Mouse (Mus musculus): ENCODE results near the gene Faf2. TPM values are rescaled to one million over a fixed set of nuclear protein-coding genes. Genes with fewer than 3 reads are reported as not detected.

The Faf2 gene
- polyA plus RNA-seq, 1 experiment: 1.3 TPM

GRCm38 (mm10) chr13:54681291-54681690 is 59.7 kb downstream of the Faf2 start:
- peak overlapping the region; percentile 64 for H3K4me3 ChIP-seq (replicated peaks)
- H3K9me3 ChIP-seq (ENCODE audit: control insufficient read depth, low read length): no peaks in the 10 kb centered on the region
- peaks cover 92% of the 10 kb centered on the region for H3K36me3 ChIP-seq (ENCODE audit: control insufficient read depth)
- TF ChIP-seq GATA1 (IDR thresholded peaks at IDR 0.05; ENCODE audit: low read length) (peak; percentile 31), TAL1 (IDR thresholded peaks at IDR 0.05; ENCODE audit: low read length) (no peak)
- peaks cover 81% of the 10 kb centered on the region for H3K4me1 ChIP-seq (ENCODE audit: control insufficient read depth)
- no peaks in the 10 kb centered on the region for H3K27me3 ChIP-seq (ENCODE audit: control insufficient read depth)

- Histone ChIP-seq H3K36me3 (ENCODE audit: control insufficient read depth) (peaks cover 78% of the 10 kb centered on the region), H3K27me3 (ENCODE audit: control insufficient read depth) (no peaks in the 10 kb centered on the region), H3K4me1 (ENCODE audit: control insufficient read depth) (peaks cover 93% of the 10 kb centered on the region), H3K4me3 (replicated peaks) (no peak overlapping the region), H3K9me3 (ENCODE audit: control insufficient read depth, low read length) (no peaks in the 10 kb centered on the region)
- TF ChIP-seq GATA1 (IDR thresholded peaks at IDR 0.05; ENCODE audit: low read length) (no peak), TAL1 (IDR thresholded peaks at IDR 0.05; ENCODE audit: low read length) (no peak)
These were observed 61.7 kb downstream of the Faf2 start for GRCm38 (mm10) chr13:54683301-54683700.

- H3K27me3 ChIP-seq (ENCODE audit: control insufficient read depth): no peaks in the 10 kb centered on the region
- no peak for TF ChIP-seq TAL1 (IDR thresholded peaks at IDR 0.05; ENCODE audit: low read length)
- no peak for TF ChIP-seq GATA1 (IDR thresholded peaks at IDR 0.05; ENCODE audit: low read length)
- no peaks in the 10 kb centered on the region for H3K9me3 ChIP-seq (ENCODE audit: control insufficient read depth, low read length)
- no peak overlapping the region for H3K4me3 ChIP-seq (replicated peaks)
- peaks cover 68% of the 10 kb centered on the region for H3K36me3 ChIP-seq (ENCODE audit: control insufficient read depth)
- H3K4me1 ChIP-seq (ENCODE audit: control insufficient read depth): peaks cover 94% of the 10 kb centered on the region
These were observed 62.7 kb downstream of the Faf2 start for GRCm38 (mm10) chr13:54684140-54684896.

GRCm38 (mm10) chr13:54685174-54685573 is 63.6 kb downstream of the Faf2 start:
- Histone ChIP-seq H3K4me3 (replicated peaks) (peak overlapping the region; percentile 92), H3K4me1 (ENCODE audit: control insufficient read depth) (peaks cover 95% of the 10 kb centered on the region), H3K27me3 (ENCODE audit: control insufficient read depth) (no peaks in the 10 kb centered on the region), H3K36me3 (ENCODE audit: control insufficient read depth) (peaks cover 61% of the 10 kb centered on the region), H3K9me3 (ENCODE audit: control insufficient read depth, low read length) (no peaks in the 10 kb centered on the region)
- no peak for TF ChIP-seq TAL1 (IDR thresholded peaks at IDR 0.05; ENCODE audit: low read length)
- TF ChIP-seq GATA1 (IDR thresholded peaks at IDR 0.05; ENCODE audit: low read length): no peak

- H3K36me3 ChIP-seq (ENCODE audit: control insufficient read depth): peaks cover 61% of the 10 kb centered on the region
These were observed 64.8 kb downstream of the Faf2 start for GRCm38 (mm10) chr13:54686139-54687053.

GRCm38 (mm10) chr13:54687096-54687495 is 65.5 kb downstream of the Faf2 start:
- H3K4me1 ChIP-seq (ENCODE audit: control insufficient read depth): peaks cover 95% of the 10 kb centered on the region

More at GRCm38 (mm10) chr13:54686139-54687053, 64.8 kb downstream of the Faf2 start:
- Histone ChIP-seq H3K9me3 (ENCODE audit: control insufficient read depth, low read length) (no peaks in the 10 kb centered on the region), H3K27me3 (ENCODE audit: control insufficient read depth) (no peaks in the 10 kb centered on the region), H3K4me1 (ENCODE audit: control insufficient read depth) (peaks cover 95% of the 10 kb centered on the region), H3K4me3 (replicated peaks) (peak overlapping the region; percentile 92)
- TF ChIP-seq TAL1 (IDR thresholded peaks at IDR 0.05; ENCODE audit: low read length): no peak
- no peak for TF ChIP-seq GATA1 (IDR thresholded peaks at IDR 0.05; ENCODE audit: low read length)

GRCm38 (mm10) chr13:54687575-54688424 is 66.2 kb downstream of the Faf2 start:
- no peaks in the 10 kb centered on the region for H3K27me3 ChIP-seq (ENCODE audit: control insufficient read depth)
- H3K36me3 ChIP-seq (ENCODE audit: control insufficient read depth): peaks cover 59% of the 10 kb centered on the region

More at GRCm38 (mm10) chr13:54687096-54687495, 65.5 kb downstream of the Faf2 start:
- H3K4me3 ChIP-seq (replicated peaks): peak overlapping the region; percentile 92
- no peak for TF ChIP-seq GATA1 (IDR thresholded peaks at IDR 0.05; ENCODE audit: low read length)
- no peak for TF ChIP-seq TAL1 (IDR thresholded peaks at IDR 0.05; ENCODE audit: low read length)
- H3K27me3 ChIP-seq (ENCODE audit: control insufficient read depth): no peaks in the 10 kb centered on the region
- no peaks in the 10 kb centered on the region for H3K9me3 ChIP-seq (ENCODE audit: control insufficient read depth, low read length)
- peaks cover 60% of the 10 kb centered on the region for H3K36me3 ChIP-seq (ENCODE audit: control insufficient read depth)

GRCm38 (mm10) chr13:54690151-54690740 is 68.7 kb downstream of the Faf2 start:
- peaks cover 86% of the 10 kb centered on the region for H3K4me1 ChIP-seq (ENCODE audit: control insufficient read depth)
- TF ChIP-seq TAL1 (IDR thresholded peaks at IDR 0.05; ENCODE audit: low read length) (no peak), GATA1 (IDR thresholded peaks at IDR 0.05; ENCODE audit: low read length) (no peak)

More at GRCm38 (mm10) chr13:54687575-54688424, 66.2 kb downstream of the Faf2 start:
- peak overlapping the region; percentile 92 for H3K4me3 ChIP-seq (replicated peaks)
- no peaks in the 10 kb centered on the region for H3K9me3 ChIP-seq (ENCODE audit: control insufficient read depth, low read length)
- TF ChIP-seq GATA1 (IDR thresholded peaks at IDR 0.05; ENCODE audit: low read length) (no peak), TAL1 (IDR thresholded peaks at IDR 0.05; ENCODE audit: low read length) (no peak)
- H3K4me1 ChIP-seq (ENCODE audit: control insufficient read depth): peaks cover 95% of the 10 kb centered on the region

More at GRCm38 (mm10) chr13:54690151-54690740, 68.7 kb downstream of the Faf2 start:
- H3K36me3 ChIP-seq (ENCODE audit: control insufficient read depth): peaks cover 34% of the 10 kb centered on the region
- no peaks in the 10 kb centered on the region for H3K9me3 ChIP-seq (ENCODE audit: control insufficient read depth, low read length)
- H3K27me3 ChIP-seq (ENCODE audit: control insufficient read depth): no peaks in the 10 kb centered on the region
- H3K4me3 ChIP-seq (replicated peaks): peak overlapping the region; percentile 16

All from erythroblast, embryonic 14.5 days (primary cell).